8 mouse cellular contexts compared by ENCODE assay signal in the genomic region with DNA sequence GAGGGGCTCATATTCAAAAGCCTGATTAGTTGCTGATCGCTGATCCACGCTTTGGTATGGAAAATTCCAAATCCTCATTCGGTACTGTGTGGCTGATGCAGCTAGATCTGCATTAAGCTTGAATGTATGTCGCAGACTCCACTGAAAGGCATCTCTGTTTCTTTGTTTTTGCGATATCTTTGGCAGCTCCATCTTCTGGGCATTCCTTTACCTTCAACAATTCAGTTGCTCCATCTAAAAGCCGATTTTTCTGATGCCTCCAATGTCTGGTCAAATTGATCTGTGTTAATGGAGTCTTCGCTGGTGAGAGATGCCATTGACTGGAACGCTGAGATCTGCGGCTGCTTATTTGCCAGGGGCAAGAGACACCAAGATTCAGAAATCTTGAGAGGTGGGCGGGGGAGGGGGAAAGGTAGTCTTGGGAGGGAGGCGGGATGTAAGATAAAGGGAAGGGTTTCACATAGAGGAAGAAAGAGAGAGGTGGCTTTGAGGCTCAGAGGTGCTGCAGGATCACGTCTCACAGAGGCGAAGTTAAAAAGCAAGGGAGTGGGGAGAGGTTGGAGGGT. TPM values are rescaled to one million over a fixed set of nuclear protein-coding genes. Genes with fewer than 3 reads are reported as not detected.
DNase-seq lines count a peak whose midpoint lies in the region; ATAC-seq lines count a peak whose summit lies in the region.

No protein-coding gene starts in this region.

- peaks cover 2% of the 10 kb centered on the region; the same call in 1 of the 2 replicates for H3K4me1 ChIP-seq in hindbrain, embryonic 14.5 days (replicated peaks; ENCODE audit: control insufficient read depth, insufficient read depth, low read length)
- H3K4me1 ChIP-seq in limb, embryonic 15.5 days = peaks cover 21% of the 10 kb centered on the region

- peak overlapping the region; percentile 94 for H3K27ac ChIP-seq in hindbrain, embryonic 14.5 days
- H3K27ac ChIP-seq in limb, embryonic 15.5 days = no peak overlapping the region

- 5% methylated on average over 13 of the region's 13 CpGs for WGBS in hindbrain, embryonic 14.5 days
- WGBS in limb, embryonic 15.5 days = 11% methylated on average over 13 of the region's 13 CpGs

- peak overlapping the region; percentile 89 for H3K4me2 ChIP-seq in hindbrain, embryonic 14.5 days (replicated peaks)
- peak overlapping the region; percentile 30 for H3K4me2 ChIP-seq in limb, embryonic 15.5 days

- DNase-seq in brain, embryonic 18.5 days (ENCODE audit: low read depth, low spot score) = peak; percentile 49
- DNase-seq in cerebellum, postnatal 25 days = peak; percentile 59 to 61
- peak; percentile 67 for DNase-seq in hindbrain, embryonic 14.5 days (ENCODE audit: low spot score)
- peak; percentile 54 for DNase-seq in telencephalon, adult 2 months (ENCODE audit: low read depth, low spot score)
- DNase-seq in kidney, adult 11 months = no peak
- no peak for DNase-seq in urinary bladder, postnatal 4 days (ENCODE audit: low spot score in 2 of 2)

- peak overlapping the region; percentile 74 for H3K4me3 ChIP-seq in hindbrain, embryonic 14.5 days (replicated peaks; ENCODE audit: low read length)
- H3K4me3 ChIP-seq in limb, embryonic 15.5 days = peak overlapping the region; percentile 7; the same call in 1 of the 2 replicates

- no peaks in the 10 kb centered on the region for H3K9me3 ChIP-seq in hindbrain, embryonic 14.5 days (ENCODE audit: control insufficient read depth, low read length)
- no peaks in the 10 kb centered on the region for H3K9me3 ChIP-seq in limb, embryonic 15.5 days

- peak overlapping the region; percentile 84 for H3K9ac ChIP-seq in hindbrain, embryonic 14.5 days
- H3K9ac ChIP-seq in limb, embryonic 15.5 days = no peak overlapping the region

- no peaks in the 10 kb centered on the region for H3K27me3 ChIP-seq in hindbrain, embryonic 14.5 days (ENCODE audit: control insufficient read depth, insufficient read depth, low read length)
- peaks cover 37% of the 10 kb centered on the region for H3K27me3 ChIP-seq in limb, embryonic 15.5 days

- no peaks in the 10 kb centered on the region for H3K36me3 ChIP-seq in hindbrain, embryonic 14.5 days (replicated peaks; ENCODE audit: control insufficient read depth, insufficient read depth)
- no peaks in the 10 kb centered on the region for H3K36me3 ChIP-seq in limb, embryonic 15.5 days

- ATAC-seq in hindbrain, embryonic 14.5 days (ENCODE audit: low FRiP score) = no peak
- ATAC-seq in limb, embryonic 15.5 days (ENCODE audit: insufficient number of reproducible peaks, low FRiP score, low TSS enrichment, low read depth) = no peak
- ATAC-seq in CD4-positive, CD25-positive, alpha-beta regulatory T cell, adult 4 months = no peak

RNA-seq across cellular contexts. Expression of gene Tmeff2, which starts 25.0 kb away (rescaled TPM):
- polyA plus RNA-seq in hindbrain, embryonic 14.5 days (2014; fragmentation: Nextera tagmentation; extraction: Ambion mirVana) = 71.9 and 72.2 TPM in 2 replicates
- polyA plus RNA-seq in limb, embryonic 15.5 days (2015; fragmentation: Nextera tagmentation; extraction: Ambion mirVana) = 20.1 and 23.6 TPM in 2 replicates
- polyA plus RNA-seq in CD4-positive, CD25-positive, alpha-beta regulatory T cell, adult 4 months (2017; shearing (Covaris generic)) = not detected

Comparison
In these comparisons a context has a peak if more than half of its experiments do, and no peak if none do; other contexts are left out.
1. DNase-seq: peak in brain, embryonic 18.5 days (single experiment), cerebellum, postnatal 25 days (2 of 2), hindbrain, embryonic 14.5 days (single experiment) and telencephalon, adult 2 months (single experiment); none in kidney, adult 11 months (single experiment) and urinary bladder, postnatal 4 days (0 of 2).
2. RNA of gene Tmeff2, which starts 25.0 kb away (polyA plus RNA-seq): 71.9 to 72.2 TPM in hindbrain, embryonic 14.5 days and 20.1 to 23.6 TPM in limb, embryonic 15.5 days; not detected in CD4-positive, CD25-positive, alpha-beta regulatory T cell, adult 4 months; every median in the first group is over 10 times any median in the second.